Mouse (Mus musculus): Measurements from ENCODE around the gene Mybpc3.

GRCm38 (mm10) chr2:91163532-91163931, 45.6 kb downstream of the Mybpc3 start:
- no peak for TF ChIP-seq POLR2A (IDR thresholded peaks at IDR 0.05; ENCODE audit: low read depth, low read length)
- TF ChIP-seq CTCF (conservative IDR thresholded peaks at IDR 0.05; ENCODE audit: insufficient read depth, insufficient read length, low read depth, low read length), result no peak

Measured in kidney, adult 2 months (tissue).